Mouse (Mus musculus) CD8-positive naive resting alpha-beta T cell, adult 2 months (primary cell): Measurements from ENCODE around the gene Aspg.

Experiments
- DNase-seq, 2 experiments: peaks; one replicate each; pipeline ENCODE4 v3.0.0; 2022; ENCODE audit warnings: low read depth in 2 of 2, low spot score in 2 of 2

Gene Aspg

DNA sequence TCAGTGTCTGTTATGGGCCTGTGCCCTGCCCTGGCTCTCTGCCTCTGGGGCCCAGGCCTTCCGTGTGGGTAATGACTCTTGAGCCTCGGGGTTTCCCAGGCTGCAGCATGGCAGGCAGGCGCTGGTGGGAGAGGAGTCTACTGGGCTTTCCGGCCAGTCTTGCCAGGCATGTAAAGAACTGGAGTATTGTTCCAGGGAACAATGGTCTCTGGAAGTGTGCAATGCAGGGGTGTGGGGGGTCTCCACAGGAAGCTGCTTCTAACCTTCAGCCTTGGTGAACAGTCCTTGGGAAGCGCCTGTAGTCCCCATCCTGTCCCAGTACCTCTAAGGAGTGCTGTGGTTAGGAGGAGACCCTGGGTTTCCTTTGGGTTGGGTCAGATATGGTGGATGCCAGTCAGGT lies 40.9 kb downstream of the Aspg start:
- no peak for DNase-seq

DNA sequence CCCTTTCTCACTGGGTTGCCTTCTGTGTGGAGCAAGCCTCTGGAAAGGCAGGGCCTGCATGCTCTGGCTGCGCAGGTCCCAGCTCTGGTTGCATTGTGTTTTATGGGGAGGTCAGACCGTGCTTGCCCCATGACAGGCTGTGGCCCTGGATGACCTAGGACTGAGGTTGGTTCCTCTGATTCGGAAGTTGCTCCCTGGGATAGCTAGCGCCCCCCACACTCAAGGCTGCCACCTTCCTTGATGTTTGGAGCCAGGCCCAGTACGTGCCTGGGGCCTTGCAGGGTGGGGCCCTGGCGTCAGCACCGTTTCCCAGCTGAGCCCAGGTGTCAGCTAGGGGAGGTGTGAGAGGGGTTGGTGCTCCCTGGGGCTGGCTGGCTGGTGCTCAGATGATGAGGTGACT lies 43.5 kb downstream of the Aspg start:
- DNase-seq: no peak

DNA sequence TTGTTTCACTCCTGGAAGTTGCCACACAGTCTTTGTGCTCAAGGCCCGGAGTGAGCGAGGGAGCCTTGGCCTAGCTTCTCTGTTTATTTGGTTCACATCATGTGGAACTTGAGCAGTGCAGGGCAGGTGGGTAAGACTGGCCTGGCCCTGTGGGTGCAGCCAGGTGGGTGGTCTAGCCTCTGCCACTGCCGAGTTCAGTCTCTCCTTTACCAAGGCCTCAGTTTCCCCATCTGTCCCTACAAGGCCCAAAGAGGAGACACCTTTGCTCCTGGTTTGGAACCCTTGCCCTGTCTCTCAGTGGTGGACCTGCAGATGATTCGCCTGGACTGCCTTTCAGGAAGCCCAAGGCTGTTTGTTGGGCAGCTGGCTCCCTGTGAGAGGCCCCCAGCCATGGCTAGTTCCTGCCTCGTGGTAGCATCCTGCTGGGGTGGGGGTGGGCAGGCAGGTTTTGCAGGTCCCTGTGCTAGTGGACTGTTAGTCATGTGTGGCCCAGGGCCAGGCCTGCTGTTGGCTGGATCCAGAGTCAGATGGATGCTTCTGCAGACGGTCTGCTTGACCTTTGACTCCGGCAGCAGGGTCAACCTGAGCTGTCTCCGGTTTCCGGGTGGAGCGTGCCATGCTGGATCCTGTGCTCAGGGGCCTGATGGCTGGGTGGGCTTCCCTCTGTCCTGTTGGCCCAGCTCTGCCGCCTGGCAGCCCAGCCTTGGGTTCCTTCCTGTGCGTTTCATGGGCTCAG lies 44.9 kb downstream of the Aspg start:
- no peak for DNase-seq

DNA sequence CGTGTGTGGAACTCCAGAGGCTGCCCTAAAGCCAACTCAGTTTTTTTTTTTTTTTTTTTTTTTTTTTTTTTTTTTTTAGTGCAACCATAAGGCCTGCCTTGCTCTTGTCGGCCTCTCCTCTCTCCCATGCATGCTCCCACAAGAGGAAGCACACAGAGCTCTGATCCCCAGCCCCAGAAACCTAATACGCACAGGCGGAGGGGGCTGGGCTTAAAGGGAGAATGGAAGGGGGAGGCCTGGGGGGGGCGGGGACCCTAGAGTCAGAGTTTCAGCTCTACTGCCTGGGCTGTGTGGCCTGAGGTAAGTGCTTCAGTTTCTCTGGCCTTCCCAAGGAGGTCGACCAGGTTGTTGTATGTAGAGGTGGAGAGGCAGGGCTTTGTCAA lies 45.5 kb downstream of the Aspg start:
- no peak for DNase-seq

DNA sequence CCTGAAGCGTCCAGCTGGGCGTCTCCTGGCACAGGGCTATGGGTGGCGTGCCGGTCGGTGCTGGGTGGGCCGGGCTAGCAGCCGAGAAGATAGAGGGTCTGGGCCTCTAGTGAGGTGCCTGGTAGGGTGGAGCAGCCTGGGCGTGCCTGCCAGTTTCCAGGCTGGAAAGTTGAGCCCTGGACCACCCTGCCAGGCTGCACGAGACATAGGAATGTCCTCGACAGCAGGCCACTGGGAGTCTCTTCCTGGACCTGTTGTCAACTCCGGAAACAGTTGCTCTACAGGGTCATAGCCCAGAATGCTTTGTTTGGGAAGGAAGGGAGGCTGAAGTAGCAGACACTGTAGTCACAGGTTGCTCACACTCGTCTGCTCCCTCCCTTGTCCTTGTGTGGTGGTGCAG lies 47.1 kb downstream of the Aspg start:
- DNase-seq: no peak

DNA sequence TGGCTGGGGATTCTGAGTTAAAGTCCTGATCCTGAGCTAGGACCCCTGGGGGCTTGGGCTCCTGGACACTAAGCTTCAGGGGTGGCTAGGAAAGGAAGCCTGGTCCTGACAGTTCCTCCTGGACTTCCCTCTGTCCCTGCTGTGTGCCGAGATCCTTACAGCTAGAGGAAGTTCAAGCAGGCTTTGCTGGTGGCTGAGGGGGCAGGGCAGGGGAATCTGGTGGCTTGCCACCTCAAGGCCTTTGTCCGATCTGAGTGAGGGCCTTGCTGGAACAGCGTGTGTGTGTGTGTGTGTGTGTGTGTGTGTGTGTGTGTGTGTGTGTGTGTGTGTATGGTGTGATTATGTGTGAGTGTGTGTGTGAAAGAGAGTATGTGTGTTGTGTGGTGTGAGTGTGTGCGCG lies 48.0 kb downstream of the Aspg start:
- DNase-seq: no peak

DNA sequence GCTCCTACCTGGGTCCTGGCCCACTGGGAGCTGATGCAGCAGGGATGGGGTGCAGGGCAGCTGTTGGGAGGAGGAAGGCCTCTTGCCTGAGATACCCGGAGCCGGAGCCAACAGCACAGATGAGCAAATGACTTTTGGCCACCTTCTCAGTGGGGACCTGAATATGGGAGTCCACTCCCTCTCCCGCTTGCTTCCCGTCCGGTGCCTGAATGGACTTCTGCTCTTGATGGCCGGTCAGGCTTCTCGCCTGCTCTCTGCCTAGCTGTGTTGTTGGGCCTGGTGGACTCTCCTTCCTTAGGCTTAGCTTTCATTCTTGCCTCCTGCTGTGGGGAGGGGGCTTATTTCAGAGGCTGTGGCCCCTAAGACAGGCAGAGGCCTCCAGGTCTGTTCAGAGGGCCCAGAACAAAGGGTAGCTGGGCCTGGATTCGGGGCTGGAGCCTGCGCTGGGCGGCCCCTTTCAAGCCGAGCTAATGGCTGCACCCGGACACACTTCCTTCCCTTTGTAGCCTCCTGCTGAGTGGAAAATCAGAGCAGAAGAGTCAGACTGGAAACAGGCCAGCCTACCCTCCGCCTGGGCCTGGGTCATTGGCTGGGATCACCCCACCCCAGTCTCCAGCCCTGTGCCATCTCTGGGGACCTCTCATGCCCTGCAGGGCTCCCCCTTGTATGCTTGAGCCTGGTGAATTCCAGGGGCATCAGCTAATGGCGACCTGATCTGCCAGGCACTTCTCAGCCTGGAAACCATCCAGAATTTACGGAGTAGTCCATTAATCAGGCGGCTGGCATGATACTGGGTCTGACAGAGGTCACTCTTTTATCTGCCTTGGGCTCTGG lies 49.0 kb downstream of the Aspg start:
- DNase-seq: no peak

DNA sequence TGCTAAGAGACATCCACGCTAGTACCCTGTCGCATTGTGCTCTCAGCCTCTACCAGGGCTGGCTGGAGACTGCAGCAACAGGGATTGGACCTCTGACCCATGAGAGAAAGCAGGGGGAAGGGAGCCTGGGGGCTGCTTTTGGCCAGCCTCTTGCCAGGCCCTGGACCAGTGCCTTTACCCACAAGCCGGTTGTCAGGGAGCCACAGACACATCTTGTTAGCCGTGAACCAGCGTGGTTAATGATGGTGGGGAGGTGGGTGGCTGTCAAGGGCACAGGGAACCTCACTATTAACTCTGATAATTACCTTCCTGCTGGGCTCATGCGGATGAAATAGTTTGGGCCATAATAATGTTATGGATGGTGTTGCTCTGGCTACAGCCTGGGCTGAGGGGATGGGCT lies 50.3 kb downstream of the Aspg start:
- no peak for DNase-seq

DNA sequence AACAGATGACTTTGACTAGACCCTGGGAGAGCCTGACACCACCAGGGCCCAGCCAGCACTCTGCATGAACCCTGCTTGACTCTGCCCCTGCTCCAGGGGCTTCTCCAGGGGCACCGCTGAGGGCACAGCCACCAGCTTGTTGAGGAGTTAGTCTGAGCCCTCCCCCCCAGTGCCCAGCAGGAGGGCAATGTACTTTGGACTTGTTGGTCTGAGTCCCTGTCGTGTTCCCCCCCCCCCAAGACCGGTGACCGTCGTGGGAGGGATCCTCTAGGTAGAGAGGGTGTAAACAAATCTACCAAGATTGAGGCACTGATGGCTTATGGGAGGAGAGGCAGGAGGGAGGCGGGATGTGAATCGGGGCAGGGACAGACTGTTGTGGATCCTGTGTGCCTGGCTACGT lies 51.8 kb downstream of the Aspg start:
- DNase-seq: no peak

DNA sequence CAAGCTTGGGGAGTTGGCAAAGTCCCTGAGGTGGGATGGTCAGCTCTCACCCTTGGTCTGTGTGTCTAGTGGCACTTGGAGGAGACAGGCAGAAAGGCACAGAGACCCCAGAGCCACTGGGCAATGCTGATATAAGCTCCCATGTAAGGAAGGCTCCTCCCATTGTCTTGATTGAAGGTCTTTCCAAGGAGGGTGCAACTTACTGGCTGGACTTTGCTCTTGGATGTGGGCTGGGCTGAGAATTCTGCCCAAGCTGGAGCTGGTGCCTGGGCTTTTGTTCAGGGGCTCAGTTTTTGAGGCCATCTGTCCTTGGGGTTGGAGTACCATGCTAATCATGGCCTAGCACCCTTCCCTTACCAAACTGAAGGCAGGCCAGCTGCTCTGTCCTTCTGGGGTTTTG lies 52.3 kb downstream of the Aspg start:
- DNase-seq: no peak

DNA sequence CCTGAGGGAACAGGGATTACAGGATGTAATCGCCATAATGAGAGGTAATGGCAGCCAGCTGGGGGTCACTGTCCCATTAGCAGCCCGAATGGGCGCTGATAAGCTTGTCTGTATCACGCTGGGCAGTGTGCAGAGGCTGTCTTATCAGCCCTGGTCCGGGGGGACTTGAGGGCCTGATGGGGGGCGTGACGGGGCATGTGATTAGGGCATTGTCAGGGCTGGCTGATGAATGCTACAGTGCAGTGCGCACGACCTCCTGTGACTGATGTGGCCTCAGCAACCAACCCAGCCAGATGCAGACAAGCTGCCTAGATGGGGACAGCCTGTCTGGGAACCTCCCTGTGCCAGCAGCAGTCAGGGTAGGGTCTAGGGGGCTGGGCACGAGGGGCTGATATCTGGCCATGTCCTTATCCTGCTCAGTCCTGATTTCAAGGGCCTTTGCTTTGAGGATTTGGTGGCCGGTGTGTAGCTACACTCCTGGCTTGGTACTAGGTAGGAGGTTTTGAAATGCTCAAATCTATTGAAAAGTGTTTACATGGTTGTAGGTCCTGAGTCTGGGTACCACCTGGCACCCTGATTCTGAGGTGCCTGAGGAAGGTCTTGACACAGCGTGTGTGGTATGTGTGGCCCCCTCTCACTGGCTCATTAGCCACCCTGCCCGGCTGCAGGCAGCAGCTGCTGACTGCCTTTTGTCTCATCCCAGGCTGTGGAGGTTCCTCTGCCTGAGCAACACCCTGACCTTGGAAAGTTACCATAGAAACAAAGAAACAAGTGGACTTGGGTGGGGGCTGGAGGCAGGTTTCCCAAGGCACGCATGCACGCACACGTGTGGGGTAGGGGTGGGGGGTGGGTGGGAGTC lies 57.7 kb downstream of the Aspg start:
- DNase-seq: no peak

DNA sequence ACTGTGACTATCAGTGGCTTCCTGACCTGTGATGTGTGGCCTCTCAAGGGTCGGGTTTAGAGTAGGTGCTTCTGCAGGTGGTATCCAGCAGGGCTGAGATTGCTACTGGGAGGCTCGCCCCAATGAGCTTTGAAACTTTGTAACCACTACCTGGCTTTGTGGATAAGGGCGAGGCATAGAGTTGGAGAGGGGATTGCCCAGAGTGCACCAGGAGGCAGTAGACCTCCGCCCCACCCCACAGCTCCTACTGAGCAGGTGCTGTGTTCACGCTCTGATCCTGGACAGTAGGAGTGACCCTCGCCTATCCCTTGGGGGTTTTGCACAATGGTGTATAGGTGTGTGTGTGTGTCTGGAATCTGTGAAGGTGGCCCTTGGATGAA lies 58.4 kb downstream of the Aspg start:
- no peak for DNase-seq

DNA sequence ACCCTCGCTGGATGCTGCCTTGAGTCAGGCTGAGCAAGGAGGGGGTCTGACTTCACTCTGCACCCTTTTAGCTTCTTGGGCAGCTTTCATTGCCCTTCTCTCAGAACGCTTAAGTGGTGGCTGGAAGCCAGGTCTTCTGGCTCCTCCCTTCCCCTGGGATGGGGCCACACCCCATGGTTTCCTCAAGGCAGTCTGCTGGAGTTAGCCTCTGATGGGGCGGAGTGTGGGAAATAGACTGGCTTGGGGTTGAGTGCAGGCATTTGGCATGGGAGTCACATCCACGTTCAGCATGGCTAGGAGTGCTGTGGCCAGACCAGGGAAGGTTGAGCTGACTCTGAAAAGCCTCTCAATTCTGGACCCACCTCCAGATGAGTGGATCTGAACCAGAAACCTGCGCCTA lies 62.8 kb downstream of the Aspg start:
- DNase-seq: no peak

DNA sequence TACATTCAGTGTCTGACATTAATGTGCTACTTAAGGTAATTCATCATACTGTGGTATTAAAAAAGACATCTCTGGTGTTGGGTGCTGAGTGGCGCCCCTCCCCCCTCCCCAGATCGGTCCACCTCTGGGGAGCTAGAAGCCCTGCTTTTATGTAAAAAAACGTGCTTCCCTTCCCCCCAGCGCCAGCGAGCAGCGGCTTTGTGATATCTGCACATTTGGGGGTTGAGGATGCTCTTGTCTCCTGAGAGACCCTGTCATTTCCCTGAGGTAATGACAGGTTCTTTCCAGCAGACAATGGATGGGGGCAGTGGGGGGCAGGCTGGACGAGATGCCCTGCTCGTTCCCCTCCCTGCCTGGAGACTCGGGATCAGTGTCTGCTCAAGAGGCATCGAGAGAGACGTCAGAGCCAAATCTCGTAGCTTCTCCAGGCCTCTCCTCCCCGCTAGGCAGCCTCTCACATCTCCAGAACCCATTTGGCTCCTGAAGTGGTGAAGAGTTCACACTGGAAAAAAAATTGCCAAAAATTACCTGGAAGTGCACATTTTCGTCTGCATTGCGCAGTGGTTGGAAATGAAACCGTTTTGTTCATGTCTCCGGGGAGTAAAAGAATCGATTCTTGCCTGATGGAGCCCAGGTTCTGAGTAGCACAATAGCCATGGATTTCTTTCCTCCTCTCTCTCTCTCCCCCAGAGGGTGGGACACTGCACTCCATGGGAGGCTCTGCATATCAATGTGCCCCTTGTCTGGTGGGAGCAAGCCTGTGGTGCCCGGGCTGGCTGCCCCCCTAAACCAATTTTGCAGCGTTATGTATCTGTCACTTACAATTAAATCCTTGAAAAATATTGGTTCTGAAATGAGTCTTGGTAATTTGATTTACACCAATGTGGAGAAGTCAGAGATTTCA lies 64.4 kb downstream of the Aspg start:
- DNase-seq: no peak

DNA sequence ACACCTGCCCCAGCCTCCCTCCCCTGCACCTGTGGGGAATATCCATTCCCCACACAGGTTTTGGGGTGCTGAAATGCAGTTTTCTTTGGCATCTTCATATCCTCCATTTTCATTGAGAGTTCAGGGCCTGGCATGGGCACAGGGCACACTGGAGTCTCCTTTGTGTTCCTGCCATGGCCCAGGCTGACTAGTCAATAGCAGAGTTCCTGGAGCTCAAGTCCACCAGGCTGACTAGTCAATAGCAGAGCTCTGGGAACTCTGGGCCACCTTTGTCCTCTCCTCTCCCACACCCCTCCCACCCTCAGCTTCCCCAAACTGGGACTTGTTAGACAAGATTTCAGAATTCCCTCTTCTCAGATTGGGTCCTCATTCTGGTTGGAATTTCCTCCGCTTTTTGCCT lies 65.2 kb downstream of the Aspg start:
- DNase-seq: no peak

DNA sequence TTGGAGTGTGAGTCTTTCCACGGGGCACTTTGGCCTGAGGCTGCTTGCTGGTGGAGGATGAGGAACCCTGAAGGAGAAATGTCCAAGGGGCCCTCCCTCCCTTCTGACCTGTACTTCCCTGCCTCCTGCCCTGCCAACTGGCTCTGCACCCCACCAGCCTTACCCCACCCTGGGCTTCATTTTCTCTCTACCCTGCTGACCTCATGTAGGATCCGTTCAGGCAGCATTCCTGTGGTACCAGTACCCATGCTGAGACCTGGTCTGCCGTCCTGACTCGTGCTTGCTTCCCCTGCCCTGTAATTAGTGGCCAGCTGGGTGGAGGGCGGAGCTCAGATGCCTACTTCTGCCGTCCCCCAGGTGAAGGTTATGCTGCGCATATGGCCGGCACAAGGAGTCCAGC lies 65.7 kb downstream of the Aspg start:
- no peak for DNase-seq
